Mouse (Mus musculus): ENCODE measurements at regions not wholly inside any gene's neighbourhood (a gene's known extent, or its start where the extent isn't known, plus 50 kb on each side); places are given as distances from the start of the nearest gene placed in this dataset.

GRCm38 (mm10) chr6:7199046-7199599, 243.3 kb downstream of the Sdhaf3 start:
- no peak overlapping the region for H3ac ChIP-seq (ENCODE audit: control insufficient read depth, insufficient read length)
- H3K4me2 ChIP-seq (ENCODE audit: low read depth), result no peak overlapping the region
- H3K4me3 ChIP-seq, result no peak overlapping the region
- no peaks in the 10 kb centered on the region for H3K36me3 ChIP-seq (ENCODE audit: control insufficient read depth, insufficient read depth)
- no peak for TF ChIP-seq USF1 (IDR thresholded peaks at IDR 0.05; ENCODE audit: low read depth)
- H3K27me3 ChIP-seq (ENCODE audit: control insufficient read depth, insufficient read depth, insufficient read length), result no peaks in the 10 kb centered on the region
- no peaks in the 10 kb centered on the region for H3K79me2 ChIP-seq (ENCODE audit: control insufficient read depth, insufficient read depth)

- Histone ChIP-seq H3K27me3 (ENCODE audit: control insufficient read depth, insufficient read depth, insufficient read length) (no peaks in the 10 kb centered on the region), H3K4me3 (no peak overlapping the region)
Observed at GRCm38 (mm10) chr6:7215880-7216279, 260.1 kb downstream of the Sdhaf3 start.

GRCm38 (mm10) chr6:7252286-7252685, 296.5 kb downstream of the Sdhaf3 start:
- Histone ChIP-seq H3ac (ENCODE audit: control insufficient read depth, insufficient read length) (no peak overlapping the region), H3K36me3 (ENCODE audit: control insufficient read depth, insufficient read depth) (no peaks in the 10 kb centered on the region), H3K4me3 (no peak overlapping the region), H3K27me3 (ENCODE audit: control insufficient read depth, insufficient read depth, insufficient read length) (no peaks in the 10 kb centered on the region), H3K79me2 (ENCODE audit: control insufficient read depth, insufficient read depth) (no peaks in the 10 kb centered on the region), H3K4me2 (ENCODE audit: low read depth) (no peak overlapping the region)
- TF ChIP-seq SRF (IDR thresholded peaks at IDR 0.05; ENCODE audit: control insufficient read depth, insufficient read length, low read depth) (no peak), USF1 (IDR thresholded peaks at IDR 0.05; ENCODE audit: low read depth) (no peak), MYOG (IDR thresholded peaks at IDR 0.05; ENCODE audit: control insufficient read depth in 1 of 3, insufficient read depth in 1 of 3, insufficient read length in 2 of 3, low read depth in 2 of 3) (no peak), POLR2AphosphoS2 (IDR thresholded peaks at IDR 0.05; ENCODE audit: insufficient read length, low read depth) (no peak), REST (IDR thresholded peaks at IDR 0.05; ENCODE audit: insufficient read depth, insufficient read length) (no peak), MYOD1 (IDR thresholded peaks at IDR 0.05; ENCODE audit: control insufficient read depth in 1 of 3, insufficient read length in 2 of 3, low read depth in 2 of 3) (no peak), E2F4 (IDR thresholded peaks at IDR 0.05; ENCODE audit: insufficient read depth) (no peak), MAX (IDR thresholded peaks at IDR 0.05; ENCODE audit: low read depth) (no peak), TCF3 (IDR thresholded peaks at IDR 0.05; ENCODE audit: insufficient read length, low read depth) (no peak), TCF12 (IDR thresholded peaks at IDR 0.05; ENCODE audit: insufficient read depth, poor library complexity, severe bottlenecking) (no peak), CEBPB (IDR thresholded peaks at IDR 0.05; ENCODE audit: insufficient read depth, poor library complexity, severe bottlenecking) (no peak), POLR2A (IDR thresholded peaks at IDR 0.05; ENCODE audit: insufficient read length, low read depth) (no peak)

More at GRCm38 (mm10) chr6:7215880-7216279, 260.1 kb downstream of the Sdhaf3 start:
- Histone ChIP-seq H3K79me2 (ENCODE audit: control insufficient read depth, insufficient read depth) (no peaks in the 10 kb centered on the region), H3K4me2 (ENCODE audit: low read depth) (no peak overlapping the region), H3ac (ENCODE audit: control insufficient read depth, insufficient read length) (no peak overlapping the region), H3K36me3 (ENCODE audit: control insufficient read depth, insufficient read depth) (no peaks in the 10 kb centered on the region)
- TF ChIP-seq MAX (IDR thresholded peaks at IDR 0.05; ENCODE audit: low read depth), result no peak
- no peak for TF ChIP-seq USF1 (IDR thresholded peaks at IDR 0.05; ENCODE audit: low read depth)
- no peak for TF ChIP-seq TCF12 (IDR thresholded peaks at IDR 0.05; ENCODE audit: insufficient read depth, poor library complexity, severe bottlenecking)
- no peak for TF ChIP-seq REST (IDR thresholded peaks at IDR 0.05; ENCODE audit: insufficient read depth, insufficient read length)
- no peak for TF ChIP-seq CEBPB (IDR thresholded peaks at IDR 0.05; ENCODE audit: insufficient read depth, poor library complexity, severe bottlenecking)
- no peak for TF ChIP-seq SRF (IDR thresholded peaks at IDR 0.05; ENCODE audit: control insufficient read depth, insufficient read length, low read depth)
- TF ChIP-seq TCF3 (IDR thresholded peaks at IDR 0.05; ENCODE audit: insufficient read length, low read depth), result no peak
- TF ChIP-seq E2F4 (IDR thresholded peaks at IDR 0.05; ENCODE audit: insufficient read depth), result no peak
- TF ChIP-seq POLR2AphosphoS2 (IDR thresholded peaks at IDR 0.05; ENCODE audit: insufficient read length, low read depth), result no peak
- no peak for TF ChIP-seq MYOG (IDR thresholded peaks at IDR 0.05; ENCODE audit: control insufficient read depth in 1 of 3, insufficient read depth in 1 of 3, insufficient read length in 2 of 3, low read depth in 2 of 3)
- TF ChIP-seq POLR2A (IDR thresholded peaks at IDR 0.05; ENCODE audit: insufficient read length, low read depth), result no peak
- no peak for TF ChIP-seq MYOD1 (IDR thresholded peaks at IDR 0.05; ENCODE audit: control insufficient read depth in 1 of 3, insufficient read length in 2 of 3, low read depth in 2 of 3)

- no peak overlapping the region for H3K4me2 ChIP-seq (ENCODE audit: low read depth)
- H3ac ChIP-seq (ENCODE audit: control insufficient read depth, insufficient read length), result no peak overlapping the region
- H3K27me3 ChIP-seq (ENCODE audit: control insufficient read depth, insufficient read depth, insufficient read length), result no peaks in the 10 kb centered on the region
- TF ChIP-seq POLR2A (IDR thresholded peaks at IDR 0.05; ENCODE audit: insufficient read length, low read depth) (no peak), MYOD1 (IDR thresholded peaks at IDR 0.05; ENCODE audit: control insufficient read depth in 1 of 3, insufficient read length in 2 of 3, low read depth in 2 of 3) (no peak), TCF12 (IDR thresholded peaks at IDR 0.05; ENCODE audit: insufficient read depth, poor library complexity, severe bottlenecking) (no peak), POLR2AphosphoS2 (IDR thresholded peaks at IDR 0.05; ENCODE audit: insufficient read length, low read depth) (no peak), MAX (IDR thresholded peaks at IDR 0.05; ENCODE audit: low read depth) (no peak), SRF (IDR thresholded peaks at IDR 0.05; ENCODE audit: control insufficient read depth, insufficient read length, low read depth) (no peak), USF1 (IDR thresholded peaks at IDR 0.05; ENCODE audit: low read depth) (no peak), MYOG (IDR thresholded peaks at IDR 0.05; ENCODE audit: control insufficient read depth in 1 of 3, insufficient read depth in 1 of 3, insufficient read length in 2 of 3, low read depth in 2 of 3) (no peak), CEBPB (IDR thresholded peaks at IDR 0.05; ENCODE audit: insufficient read depth, poor library complexity, severe bottlenecking) (no peak), TCF3 (IDR thresholded peaks at IDR 0.05; ENCODE audit: insufficient read length, low read depth) (no peak), E2F4 (IDR thresholded peaks at IDR 0.05; ENCODE audit: insufficient read depth) (no peak), REST (IDR thresholded peaks at IDR 0.05; ENCODE audit: insufficient read depth, insufficient read length) (no peak)
- no peaks in the 10 kb centered on the region for H3K36me3 ChIP-seq (ENCODE audit: control insufficient read depth, insufficient read depth)
- no peak overlapping the region for H3K4me3 ChIP-seq
- no peaks in the 10 kb centered on the region for H3K79me2 ChIP-seq (ENCODE audit: control insufficient read depth, insufficient read depth)
Observed at GRCm38 (mm10) chr6:7277431-7277830, 277.2 kb upstream of the Tac1 start.

DNA sequence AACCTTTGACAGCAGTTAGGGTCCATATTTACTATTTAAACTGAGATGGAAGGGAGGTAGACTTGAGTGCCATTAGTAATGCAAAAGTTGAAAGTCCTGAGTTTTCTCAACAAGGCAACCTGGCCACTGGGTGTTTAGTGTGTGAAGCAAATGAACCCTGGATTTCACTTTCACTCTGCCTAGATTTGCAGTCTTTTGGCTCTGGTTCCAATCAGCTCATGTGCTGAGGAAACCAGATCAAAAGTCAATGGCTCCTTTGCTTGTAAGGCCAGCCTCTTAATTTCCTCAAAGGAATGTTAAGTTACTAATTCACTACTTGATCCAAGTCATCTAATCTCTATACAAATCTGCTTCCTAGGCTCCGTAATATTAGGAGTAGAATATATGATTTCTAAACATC, 247.7 kb upstream of the Tac1 start:
- no peak for TF ChIP-seq REST (IDR thresholded peaks at IDR 0.05; ENCODE audit: insufficient read depth, insufficient read length)
- no peak for TF ChIP-seq SRF (IDR thresholded peaks at IDR 0.05; ENCODE audit: control insufficient read depth, insufficient read length, low read depth)
- TF ChIP-seq MYOG (IDR thresholded peaks at IDR 0.05; ENCODE audit: control insufficient read depth in 1 of 3, insufficient read depth in 1 of 3, insufficient read length in 2 of 3, low read depth in 2 of 3), result no peak

More for the DNA sequence above, 247.7 kb upstream of the Tac1 start:
- no peak overlapping the region for H3K4me2 ChIP-seq (ENCODE audit: low read depth)
- H3K79me2 ChIP-seq (ENCODE audit: control insufficient read depth, insufficient read depth), result no peaks in the 10 kb centered on the region
- no peak overlapping the region for H3ac ChIP-seq (ENCODE audit: control insufficient read depth, insufficient read length)
- H3K27me3 ChIP-seq (ENCODE audit: control insufficient read depth, insufficient read depth, insufficient read length), result no peaks in the 10 kb centered on the region
- no peaks in the 10 kb centered on the region for H3K36me3 ChIP-seq (ENCODE audit: control insufficient read depth, insufficient read depth)
- no peak overlapping the region for H3K4me3 ChIP-seq
